Mouse (Mus musculus): Measurements from ENCODE around the gene Tmem198.

Tmem198 gene

GRCm38 (mm10) chr1:75455433-75455832 lies 23.9 kb upstream of the Tmem198 start:
- DNase-seq (ENCODE audit: low spot score), result no peak

- DNase-seq (ENCODE audit: low spot score), result no peak
Measured at GRCm38 (mm10) chr1:75455948-75456347, 23.4 kb upstream of the Tmem198 start.

GRCm38 (mm10) chr1:75456746-75457564 lies 22.4 kb upstream of the Tmem198 start:
- no peak for DNase-seq (ENCODE audit: low spot score)

- no peak for DNase-seq (ENCODE audit: low spot score)
Measured at GRCm38 (mm10) chr1:75457710-75458024, 21.7 kb upstream of the Tmem198 start.

GRCm38 (mm10) chr1:75458025-75458788 lies 21.1 kb upstream of the Tmem198 start:
- no peak for DNase-seq (ENCODE audit: low spot score)

- no peak for DNase-seq (ENCODE audit: low spot score)
Measured at GRCm38 (mm10) chr1:75458789-75459684, 20.3 kb upstream of the Tmem198 start.

- no peak for DNase-seq (ENCODE audit: low spot score)
Measured at GRCm38 (mm10) chr1:75460297-75460696, 19.0 kb upstream of the Tmem198 start.

GRCm38 (mm10) chr1:75462636-75463035 lies 16.7 kb upstream of the Tmem198 start:
- DNase-seq (ENCODE audit: low spot score), result no peak

GRCm38 (mm10) chr1:75463652-75464204 lies 15.6 kb upstream of the Tmem198 start:
- no peak for DNase-seq (ENCODE audit: low spot score)

GRCm38 (mm10) chr1:75467215-75467927 lies 12.0 kb upstream of the Tmem198 start:
- DNase-seq (ENCODE audit: low spot score), result no peak

GRCm38 (mm10) chr1:75469287-75469825 lies 10.0 kb upstream of the Tmem198 start:
- DNase-seq (ENCODE audit: low spot score), result no peak

- DNase-seq (ENCODE audit: low spot score), result no peak
Measured at GRCm38 (mm10) chr1:75476441-75476840, 2.9 kb upstream of the Tmem198 start.

- DNase-seq (ENCODE audit: low spot score), result peak; percentile 73
Measured at GRCm38 (mm10) chr1:75477264-75477965, 1.9 kb upstream of the Tmem198 start.

GRCm38 (mm10) chr1:75477966-75478290 lies 1.4 kb upstream of the Tmem198 start:
- DNase-seq (ENCODE audit: low spot score), result no peak

- DNase-seq (ENCODE audit: low spot score), result no peak
Measured at GRCm38 (mm10) chr1:75478497-75478896, 835 bp upstream of the Tmem198 start.

- no peak for DNase-seq (ENCODE audit: low spot score)
Measured at GRCm38 (mm10) chr1:75479635-75479989, 280 bp downstream of the Tmem198 start.

GRCm38 (mm10) chr1:75480036-75480435 lies 704 bp downstream of the Tmem198 start:
- no peak for DNase-seq (ENCODE audit: low spot score)

GRCm38 (mm10) chr1:75480735-75481134 lies 1.4 kb downstream of the Tmem198 start:
- DNase-seq (ENCODE audit: low spot score), result no peak

GRCm38 (mm10) chr1:75486561-75486960 lies 7.2 kb downstream of the Tmem198 start:
- DNase-seq (ENCODE audit: low spot score), result no peak

GRCm38 (mm10) chr1:75487040-75487404 lies 7.7 kb downstream of the Tmem198 start:
- DNase-seq (ENCODE audit: low spot score), result no peak

Measured in urinary bladder, postnatal 10 days (tissue).